In genomic region chr13:60897328-60897727, GRCm38 (mm10) we compare ENCODE assay signal across 8 mouse cellular contexts. TPM values are rescaled to one million over a fixed set of nuclear protein-coding genes. Genes with fewer than 3 reads are reported as not detected.
DNase-seq lines count a peak whose midpoint lies in the region; ATAC-seq and TF ChIP-seq lines count a peak whose summit lies in the region.

Gene Ctla2b (minus strand): TSS chr13:60897447.

- DNase-seq in layer of hippocampus, adult 9-11 months = peak; percentile 65
- no peak for DNase-seq in layer of hippocampus, postnatal 25 days (ENCODE audit: extremely low spot score in 1 of 2, low spot score in 1 of 2)
- peak; percentile 60 for DNase-seq in adrenal gland, adult 2 months
- peak; percentile 73 to 94 for DNase-seq in heart, adult 18-20 months
- DNase-seq in lung, postnatal 25 days (ENCODE audit: low spot score) = peak; percentile 89
- DNase-seq in hindbrain, postnatal 0 days (ENCODE audit: low spot score) = no peak

- 66% methylated on average over 3 of the region's 3 CpGs for WGBS in kidney, embryonic 15.5 days
- 86% methylated on average over 3 of the region's 3 CpGs for WGBS in hindbrain, postnatal 0 days
- 97% methylated on average over 3 of the region's 3 CpGs for WGBS in forebrain, embryonic 15.5 days

- no peak within 1 kb of the TSS for H3K4me2 ChIP-seq in kidney, embryonic 15.5 days
- H3K4me2 ChIP-seq in hindbrain, postnatal 0 days (ENCODE audit: low read depth, low read length) = no peak within 1 kb of the TSS
- no peak within 1 kb of the TSS for H3K4me2 ChIP-seq in forebrain, embryonic 15.5 days (replicated peaks)

- H3K27ac ChIP-seq in kidney, embryonic 15.5 days = no peak within 1 kb of the TSS
- H3K27ac ChIP-seq in hindbrain, postnatal 0 days = no peak within 1 kb of the TSS
- H3K27ac ChIP-seq in forebrain, embryonic 15.5 days (replicated peaks) = no peak within 1 kb of the TSS

- peak; percentile 64 for ATAC-seq in kidney, embryonic 15.5 days (replicated peaks; ENCODE audit: low FRiP score)
- ATAC-seq in hindbrain, postnatal 0 days = no peak
- ATAC-seq in forebrain, embryonic 15.5 days (replicated peaks) = no peak

- H3K9ac ChIP-seq in kidney, embryonic 15.5 days = no peak within 1 kb of the TSS
- H3K9ac ChIP-seq in hindbrain, postnatal 0 days (replicated peaks; ENCODE audit: low read length) = no peak within 1 kb of the TSS
- H3K9ac ChIP-seq in forebrain, embryonic 15.5 days (replicated peaks) = no peak within 1 kb of the TSS

- no peaks in the 10 kb centered on the region for H3K27me3 ChIP-seq in kidney, embryonic 15.5 days
- H3K27me3 ChIP-seq in hindbrain, postnatal 0 days (ENCODE audit: insufficient read depth, low read length) = no peaks in the 10 kb centered on the region
- H3K27me3 ChIP-seq in forebrain, embryonic 15.5 days = no peaks in the 10 kb centered on the region

- no peak for TF ChIP-seq CTCF in hindbrain, postnatal 0 days (IDR thresholded peaks at IDR 0.05; ENCODE audit: low read depth)

- H3K9me3 ChIP-seq in kidney, embryonic 15.5 days (replicated peaks) = no peaks in the 10 kb centered on the region
- H3K9me3 ChIP-seq in hindbrain, postnatal 0 days (ENCODE audit: low read length) = no peaks in the 10 kb centered on the region
- peaks cover 5% of the 10 kb centered on the region; the same call in 1 of the 2 replicates for H3K9me3 ChIP-seq in forebrain, embryonic 15.5 days

- H3K4me3 ChIP-seq in kidney, embryonic 15.5 days (replicated peaks) = no peak within 1 kb of the TSS
- no peak within 1 kb of the TSS for H3K4me3 ChIP-seq in hindbrain, postnatal 0 days (ENCODE audit: low read length)
- H3K4me3 ChIP-seq in forebrain, embryonic 15.5 days = no peak within 1 kb of the TSS

- no peaks in the 10 kb centered on the region for H3K36me3 ChIP-seq in kidney, embryonic 15.5 days
- H3K36me3 ChIP-seq in hindbrain, postnatal 0 days (ENCODE audit: insufficient read depth, low read length) = no peaks in the 10 kb centered on the region
- H3K36me3 ChIP-seq in forebrain, embryonic 15.5 days = no peaks in the 10 kb centered on the region

- H3K4me1 ChIP-seq in kidney, embryonic 15.5 days = no peaks in the 10 kb centered on the region
- H3K4me1 ChIP-seq in hindbrain, postnatal 0 days (ENCODE audit: insufficient read depth, low read length) = no peaks in the 10 kb centered on the region
- H3K4me1 ChIP-seq in forebrain, embryonic 15.5 days = no peaks in the 10 kb centered on the region

RNA-seq across cellular contexts. Expression of gene Ctla2b, which starts in this region (rescaled TPM):
- total RNA-seq in layer of hippocampus, postnatal 25 days (2021) = 1 to 10 TPM in 1 of 2 experiments, under 1 TPM in 1; 0.86 to 2.8 TPM
- total RNA-seq in adrenal gland, adult 2 months (2021) = 1 to 10 TPM; 2.4 to 3.1 TPM
- polyA plus RNA-seq in adrenal gland, adult 2 months (2012; rRNA removed) = not detected in 2 replicates
- 10 to 100 TPM in 1 of 2 experiments, 1 to 10 TPM in 1; 9.6 to 11.8 TPM for total RNA-seq in heart, adult 18-20 months (2021)
- polyA plus RNA-seq in kidney, embryonic 15.5 days (2015; fragmentation: Nextera tagmentation; extraction: Ambion mirVana) = 3.9 and 4.1 TPM in 2 replicates
- 0.84 and 4.3 TPM in 2 replicates for total RNA-seq in hindbrain, postnatal 0 days (2014; rRNA removed)
- 0.86 and 1.3 TPM in 2 replicates for polyA plus RNA-seq in hindbrain, postnatal 0 days (2015; fragmentation: Nextera tagmentation; extraction: Ambion mirVana)
- 1.1 and 1.3 TPM in 2 replicates for polyA plus RNA-seq in forebrain, embryonic 15.5 days (2015; fragmentation: Nextera tagmentation; extraction: Ambion mirVana)

Comparison
In these comparisons a context has a peak if more than half of its experiments do, and no peak if none do; other contexts are left out.
1. DNase-seq: peak in layer of hippocampus, adult 9-11 months (single experiment), adrenal gland, adult 2 months (single experiment), heart, adult 18-20 months (2 of 2) and lung, postnatal 25 days (single experiment); none in layer of hippocampus, postnatal 25 days (0 of 2) and hindbrain, postnatal 0 days (single experiment).